Mouse (Mus musculus) frontal cortex, postnatal 25 days (tissue): ENCODE measurements at regions not wholly inside any gene's neighbourhood (a gene's known extent, or its start where the extent isn't known, plus 50 kb on each side); places are given as distances from the start of the nearest gene placed in this dataset.

Experiments
- DNase-seq, 2 experiments: peaks; one replicate each; pipeline ENCODE4 v3.0.0; 2022; ENCODE audit warnings: low spot score in 2 of 2

DNA sequence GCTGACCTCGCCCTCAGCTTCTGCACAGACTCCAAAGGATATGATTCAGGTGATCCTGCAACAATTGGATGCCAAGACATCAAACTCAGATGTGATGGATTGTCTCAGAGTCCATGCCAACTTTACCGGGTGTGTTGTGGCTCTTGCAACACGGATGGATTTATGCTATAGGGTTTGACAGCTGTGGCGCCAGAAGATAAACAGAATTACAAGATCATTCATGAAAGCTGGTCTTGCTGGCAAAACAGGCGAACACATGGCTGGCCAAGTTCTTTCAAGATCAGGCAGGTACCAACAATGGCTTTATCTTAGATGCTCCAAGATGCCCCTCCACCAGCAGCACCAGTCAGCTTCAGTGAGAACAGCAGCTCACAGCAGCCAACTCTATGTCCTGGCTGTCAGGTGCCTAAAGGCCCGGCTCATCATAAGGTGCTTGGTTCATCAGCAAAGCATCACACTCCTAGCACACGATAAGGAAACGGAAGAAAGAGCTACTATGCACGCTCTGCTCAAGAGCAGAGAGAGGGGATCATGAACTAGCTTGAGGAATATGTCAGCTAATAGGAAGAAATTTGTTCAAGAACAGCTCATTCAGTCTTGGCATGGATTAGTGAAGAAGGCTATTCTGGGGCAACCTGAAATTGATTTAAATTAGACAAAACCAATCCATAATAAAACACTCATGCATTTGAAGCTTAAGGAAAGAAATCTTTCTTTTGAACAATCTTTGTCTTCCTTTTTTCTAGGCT lies 229.9 kb upstream of the Map3k1 start:
- DNase-seq = no peak

DNA sequence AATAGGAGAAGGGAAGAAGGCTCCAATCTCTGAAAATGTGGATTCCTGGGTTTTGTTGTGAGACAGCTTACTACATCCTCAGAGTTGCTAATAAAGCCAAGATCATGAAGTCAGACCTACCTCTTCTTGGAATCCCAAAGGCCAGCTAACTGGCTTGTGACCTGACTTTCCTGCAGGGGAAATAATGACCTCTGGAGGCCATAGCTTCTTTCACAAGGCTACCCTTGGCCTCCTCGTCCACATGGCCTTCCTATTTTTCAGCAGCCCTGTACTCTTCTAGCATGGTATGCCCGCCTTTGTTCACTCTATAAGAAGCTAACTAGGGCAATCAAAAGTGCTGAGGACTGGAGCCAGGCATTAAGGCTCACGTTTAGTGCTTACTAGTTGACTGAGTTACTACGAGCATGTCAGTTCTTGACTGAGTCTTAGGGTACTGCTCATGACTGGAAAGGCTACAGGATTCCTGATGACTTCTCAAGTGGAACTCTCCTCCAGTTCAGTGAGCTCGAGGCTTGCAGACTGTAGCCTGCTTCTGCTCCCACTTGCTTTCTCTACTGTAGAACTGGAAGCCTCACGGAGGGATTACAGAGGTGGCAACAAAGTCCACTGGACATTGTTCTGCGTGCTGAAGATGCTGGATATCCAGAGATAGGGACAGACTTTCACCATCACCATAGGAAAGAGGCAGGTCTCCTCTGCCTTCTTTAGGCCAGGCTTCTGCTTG lies 230.8 kb upstream of the Map3k1 start:
- DNase-seq = no peak

DNA sequence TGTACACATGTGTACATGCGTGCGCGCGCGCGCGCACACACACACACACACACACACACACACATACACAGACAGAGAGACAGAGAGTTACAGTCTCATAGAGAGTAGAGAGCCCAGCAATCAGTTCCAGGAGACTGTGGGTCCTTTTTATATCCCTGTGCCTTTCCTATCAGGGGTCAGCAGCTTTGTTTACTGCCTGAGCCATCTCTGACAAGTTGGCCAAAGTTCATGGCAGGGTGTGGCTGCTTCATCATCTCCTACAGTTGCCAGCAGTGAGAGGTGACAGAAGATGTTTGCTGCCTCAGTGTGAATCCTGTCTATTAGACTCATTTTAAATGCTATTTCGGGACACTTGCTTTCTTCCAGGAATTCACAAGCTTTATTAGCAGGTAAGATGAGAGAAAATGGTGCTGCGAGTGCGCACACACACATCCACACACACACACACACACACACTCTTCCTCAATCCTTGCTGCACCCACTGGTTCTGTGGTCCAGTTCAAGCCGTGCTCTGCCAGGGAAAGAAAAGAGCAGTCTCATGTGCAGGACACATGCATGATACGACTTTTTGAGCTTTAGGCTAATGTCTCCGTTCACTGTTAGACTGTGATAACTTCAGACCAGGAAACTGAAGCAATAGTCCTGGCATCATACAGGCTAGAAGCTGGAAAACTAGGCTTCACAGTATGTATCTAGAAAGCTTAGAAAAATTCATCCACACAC lies 234.9 kb upstream of the Map3k1 start:
- DNase-seq = no peak

DNA sequence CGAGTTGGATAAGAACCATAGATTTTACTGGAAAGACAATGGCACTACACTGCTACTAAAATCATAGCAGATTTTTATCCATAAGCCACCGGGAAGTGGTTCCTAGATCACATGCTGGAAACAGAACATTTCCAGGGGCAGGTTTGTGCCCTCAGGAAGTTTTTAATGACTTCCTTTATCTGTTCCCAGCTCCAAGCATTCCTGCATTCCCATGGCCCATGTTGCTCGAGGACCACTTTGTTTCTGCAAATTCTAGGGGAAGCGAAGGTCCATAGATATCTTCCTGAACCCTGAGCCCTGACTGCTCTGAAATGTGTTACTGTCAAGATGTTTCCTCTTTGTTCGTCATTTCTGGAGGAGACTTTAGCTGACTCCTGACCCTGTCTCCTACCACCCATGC lies 235.6 kb upstream of the Map3k1 start:
- no peak for DNase-seq

DNA sequence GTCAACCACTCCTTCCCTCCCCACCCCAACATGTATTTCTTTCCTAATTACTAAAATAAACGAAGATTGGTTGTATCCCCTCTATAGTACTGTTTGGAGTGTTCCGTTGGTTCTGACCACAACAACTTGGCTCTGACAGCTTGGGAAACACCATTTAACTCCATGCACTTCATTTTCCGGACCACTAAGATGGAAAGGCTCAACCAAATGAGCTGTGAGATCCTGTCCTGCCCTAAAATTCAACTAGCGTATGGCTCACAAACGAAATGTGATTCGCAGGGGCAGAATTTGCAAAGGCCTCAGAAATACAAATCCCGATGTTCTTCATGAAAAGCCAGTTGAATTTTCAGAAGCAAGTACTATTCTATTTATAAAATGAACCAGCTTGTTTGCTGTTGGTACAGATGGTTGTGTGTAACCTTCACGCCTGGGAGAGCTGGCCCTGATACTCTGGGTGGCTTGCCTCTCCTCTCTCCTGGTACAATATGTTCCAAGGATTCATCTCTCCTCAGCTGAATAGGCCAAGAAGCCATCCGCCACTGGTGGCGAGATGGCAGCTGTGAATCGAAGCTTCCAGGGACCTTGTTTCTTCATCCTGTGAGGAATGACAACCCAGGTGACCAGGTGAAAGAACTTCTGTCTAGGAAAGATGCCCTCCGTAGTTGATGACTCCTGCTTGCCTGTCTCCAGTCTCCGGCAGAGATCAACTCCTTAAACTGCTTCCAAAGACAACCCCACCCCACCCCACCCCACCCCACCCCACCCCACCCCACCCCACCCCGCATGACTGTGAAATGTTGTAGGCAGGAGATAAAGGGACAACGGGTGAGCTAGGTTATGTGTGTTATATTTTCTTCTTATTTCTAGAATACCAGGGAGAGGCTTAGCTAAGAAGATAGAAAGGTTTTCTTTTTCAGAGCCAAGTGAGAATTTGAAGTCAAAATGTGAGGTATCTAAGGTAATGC lies 237.7 kb upstream of the Map3k1 start:
- no peak for DNase-seq

DNA sequence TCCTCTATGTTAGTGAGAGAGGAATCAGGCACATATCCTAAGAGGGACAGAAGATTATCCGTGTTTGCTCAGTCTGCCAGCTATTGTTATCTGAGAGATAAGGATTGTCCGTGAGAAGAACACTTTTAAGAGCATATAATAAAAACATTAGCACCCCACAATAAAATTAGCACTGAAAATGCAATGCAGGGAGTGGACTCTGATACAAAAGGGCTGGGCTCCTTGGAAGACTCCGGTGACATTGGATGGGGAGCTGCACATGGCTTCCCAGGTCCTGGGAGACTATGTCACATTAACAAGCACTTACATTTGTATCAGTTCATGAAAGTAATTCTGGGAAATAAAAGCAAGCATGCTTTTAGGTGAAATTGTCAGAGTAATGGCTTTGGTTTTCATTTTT lies 238.6 kb upstream of the Map3k1 start:
- no peak for DNase-seq

DNA sequence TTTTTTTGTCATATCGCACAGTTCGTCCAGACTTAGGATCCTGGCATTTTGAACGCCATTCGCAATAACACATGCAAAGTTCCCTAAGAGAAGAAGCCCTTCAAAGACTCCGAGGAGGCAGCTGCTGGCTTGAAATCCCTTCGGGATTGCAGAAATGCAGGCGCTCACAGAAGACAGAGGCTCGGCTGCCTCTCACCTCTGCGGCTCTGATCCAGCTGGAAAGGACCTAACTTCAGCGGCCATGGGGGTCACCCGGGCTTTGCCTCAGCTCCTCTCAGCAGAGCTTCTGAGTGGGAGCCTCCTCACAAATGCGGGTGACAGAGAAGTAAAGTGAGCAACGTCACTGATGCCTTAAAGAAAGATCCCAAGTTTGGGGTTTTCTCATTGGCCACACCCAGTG lies 239.1 kb upstream of the Map3k1 start:
- no peak for DNase-seq

DNA sequence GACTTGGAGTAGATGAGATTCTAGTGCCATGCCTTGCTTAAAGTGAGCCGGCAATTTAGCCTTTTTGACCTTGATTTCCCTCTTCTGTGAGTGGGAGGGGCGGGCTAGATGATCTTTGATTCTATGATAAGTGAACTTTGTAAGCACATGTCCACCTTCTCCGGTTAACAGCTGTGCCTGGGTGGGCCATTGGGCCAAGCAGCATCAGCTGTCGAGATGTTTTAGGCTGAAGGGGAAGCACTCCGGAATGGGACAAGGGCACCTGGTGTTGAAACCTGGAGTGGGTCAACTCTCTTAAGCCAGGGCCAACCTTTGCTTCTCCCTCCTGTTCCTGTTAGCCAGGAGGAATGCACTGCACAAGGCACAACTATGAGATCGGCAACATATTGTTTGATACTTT lies 239.5 kb upstream of the Map3k1 start:
- no peak for DNase-seq

DNA sequence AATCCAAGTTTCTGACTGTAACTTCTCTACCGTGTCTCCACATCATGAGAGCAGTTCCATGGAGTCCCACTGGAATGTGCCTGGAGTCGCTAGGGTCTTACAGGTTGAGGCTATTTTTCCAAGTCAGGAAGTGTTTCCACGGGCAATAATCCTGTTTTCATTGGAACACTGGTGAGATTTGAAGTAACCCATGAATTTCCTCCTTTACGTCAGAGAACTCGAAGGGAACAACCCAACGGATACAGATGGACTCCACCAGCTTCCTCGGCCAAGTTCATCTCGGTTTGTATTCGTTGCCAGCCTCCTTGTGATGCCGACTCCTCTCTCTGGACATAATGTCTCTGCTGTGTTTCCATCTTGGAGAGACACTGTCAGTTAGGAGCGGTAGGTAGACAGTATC lies 237.4 kb upstream of the Ankrd55 start:
- no peak for DNase-seq

DNA sequence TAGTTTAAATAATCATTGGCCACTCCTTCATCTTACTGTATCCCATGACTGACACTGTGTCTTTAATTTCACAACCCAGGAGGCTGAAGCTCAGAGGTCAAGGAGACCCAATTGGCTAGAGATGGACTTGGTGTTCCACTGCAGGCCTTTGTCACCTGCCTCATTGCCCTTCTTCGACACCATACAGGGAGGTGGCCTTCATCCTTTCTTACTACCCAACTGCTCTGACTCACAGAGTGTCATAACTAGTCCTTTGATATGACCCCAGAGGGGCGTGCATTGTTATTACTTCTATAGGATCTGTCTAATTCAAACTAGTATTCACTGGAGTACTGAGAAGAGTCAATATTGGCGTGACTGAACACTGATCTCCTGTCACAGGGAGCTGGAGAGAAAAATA lies 236.2 kb upstream of the Ankrd55 start:
- DNase-seq = no peak

DNA sequence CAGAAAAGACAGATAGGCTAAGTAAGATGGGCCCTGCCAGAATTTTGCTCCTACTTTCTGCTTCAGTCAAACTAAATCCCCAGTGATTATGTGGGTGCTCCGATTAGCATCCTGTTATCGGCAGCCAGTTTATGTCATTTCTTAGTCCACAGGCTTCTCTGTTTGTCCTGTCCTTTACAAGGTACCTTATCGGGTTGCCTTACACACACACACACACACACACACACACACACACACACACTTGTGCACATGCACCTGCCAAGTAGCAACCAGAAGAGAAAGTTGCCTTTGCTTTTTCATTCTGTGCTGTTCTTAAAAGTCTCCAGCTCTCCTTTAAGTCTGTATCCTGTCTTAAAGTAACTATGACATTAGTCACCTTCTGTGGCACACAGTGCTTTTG lies 235.8 kb upstream of the Ankrd55 start:
- no peak for DNase-seq

DNA sequence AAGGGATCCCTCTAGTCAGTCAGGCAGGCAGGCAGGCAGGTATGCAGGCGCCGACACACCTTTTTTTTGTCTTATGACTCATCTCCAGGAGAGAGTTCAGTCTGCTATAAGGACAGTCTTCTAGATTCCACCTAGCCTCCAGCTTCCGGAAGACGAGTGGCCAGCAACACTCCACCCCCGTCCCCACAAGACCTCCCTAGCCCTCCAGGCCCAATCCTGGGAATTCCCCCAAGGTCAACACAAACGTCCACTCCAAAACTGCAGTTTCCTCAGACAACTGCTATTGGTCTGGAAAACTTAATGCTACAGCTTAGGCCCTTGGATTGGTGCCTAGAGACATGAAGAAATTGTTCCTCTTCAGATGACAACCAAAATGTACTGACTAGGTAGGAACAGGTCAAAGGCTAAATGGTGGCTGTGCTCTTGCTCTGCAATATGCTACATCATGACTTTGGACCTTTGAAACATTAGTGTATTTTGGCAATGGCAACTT lies 233.3 kb upstream of the Ankrd55 start:
- no peak for DNase-seq

DNA sequence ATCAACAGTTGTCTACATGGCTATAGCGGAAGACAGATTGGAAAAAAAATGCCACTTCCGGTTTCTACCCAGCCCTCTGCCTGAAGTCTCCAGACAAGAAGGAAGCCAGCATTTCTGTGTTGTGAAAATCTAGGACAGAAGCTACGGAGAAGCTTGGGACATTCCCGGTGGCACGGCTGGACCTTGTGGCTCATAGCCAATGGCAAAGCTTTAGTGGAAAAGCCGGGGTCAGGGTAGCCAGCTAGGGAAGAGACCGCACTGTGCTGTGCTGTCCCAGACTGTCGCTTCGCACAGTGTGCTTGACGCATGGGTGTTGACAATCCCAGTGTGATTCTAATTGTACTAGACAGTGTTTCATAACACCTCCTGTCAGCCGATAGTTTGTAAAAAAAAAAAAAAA lies 230.0 kb upstream of the Ankrd55 start:
- DNase-seq = no peak

DNA sequence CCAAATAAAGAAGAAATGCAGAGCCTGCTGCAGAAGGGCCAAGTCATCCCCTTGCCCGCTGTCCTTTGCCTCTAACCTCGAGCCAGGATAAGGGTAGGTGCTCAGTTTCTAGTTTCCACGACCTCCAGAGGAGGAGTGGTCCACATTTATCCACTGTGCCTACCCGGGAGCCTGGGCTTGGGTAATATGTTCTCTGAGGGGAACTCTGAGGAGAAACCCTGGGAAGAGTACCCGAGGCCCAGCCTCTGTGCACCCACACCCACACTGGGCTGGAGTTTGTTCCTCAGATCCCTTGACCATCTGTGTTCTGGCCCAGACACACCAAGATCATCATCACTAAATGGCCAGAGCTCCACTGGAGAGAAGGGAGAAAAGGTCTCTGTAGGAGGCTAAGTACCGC lies 229.5 kb upstream of the Ankrd55 start:
- DNase-seq = no peak

DNA sequence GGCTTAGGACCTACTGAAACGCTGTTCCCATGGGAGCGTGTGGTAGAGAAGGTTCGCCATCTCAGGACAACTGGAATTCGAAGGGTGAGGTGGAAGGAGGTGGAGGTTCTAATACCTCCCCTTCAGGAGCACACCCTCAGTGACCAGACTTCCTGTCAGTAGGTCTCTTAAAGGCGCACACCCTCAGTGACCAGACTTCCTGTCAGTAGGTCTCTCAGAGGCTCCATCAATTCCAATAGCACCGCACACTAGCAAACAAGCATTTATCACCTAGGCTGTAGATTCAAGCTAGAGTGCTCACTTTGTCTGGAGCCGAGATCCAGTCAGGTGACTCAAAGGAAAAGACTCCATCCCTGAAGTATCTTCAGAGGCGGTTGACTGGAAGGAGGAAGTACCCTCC lies 226.2 kb upstream of the Ankrd55 start:
- DNase-seq = no peak

DNA sequence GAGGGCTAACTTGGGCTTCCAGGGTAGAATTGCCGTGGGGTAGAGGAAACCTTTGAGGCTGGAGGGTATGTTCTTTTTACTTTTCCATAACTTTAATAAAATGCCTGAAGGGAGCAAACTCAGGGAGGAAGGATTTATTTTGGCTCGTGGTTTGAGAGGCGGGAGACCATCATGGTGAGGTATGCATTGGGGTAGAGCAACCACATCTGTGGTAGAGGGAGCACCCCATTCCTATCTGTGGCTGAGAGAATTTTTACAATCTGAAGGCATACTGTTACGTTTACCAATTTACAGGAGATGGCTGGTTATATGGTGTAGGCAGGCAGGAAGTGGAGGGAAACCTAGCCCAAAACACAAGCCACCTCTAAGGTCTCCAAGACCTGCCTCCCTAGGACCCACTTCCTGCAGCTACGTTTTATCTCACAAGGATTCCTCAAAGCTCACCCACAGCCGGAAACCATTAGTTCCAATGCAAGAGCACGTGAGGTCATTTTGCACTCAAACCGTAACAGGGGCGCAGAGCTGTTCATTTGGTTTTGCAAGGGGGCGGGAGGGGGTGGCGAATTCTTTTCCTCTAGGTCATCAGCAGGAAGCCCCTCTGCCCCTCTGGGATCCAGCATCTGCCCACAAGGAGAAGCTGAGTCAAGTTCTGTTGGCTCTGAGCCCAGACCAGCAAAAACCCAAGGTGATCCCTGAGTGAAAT lies 224.7 kb upstream of the Ankrd55 start:
- DNase-seq = no peak

DNA sequence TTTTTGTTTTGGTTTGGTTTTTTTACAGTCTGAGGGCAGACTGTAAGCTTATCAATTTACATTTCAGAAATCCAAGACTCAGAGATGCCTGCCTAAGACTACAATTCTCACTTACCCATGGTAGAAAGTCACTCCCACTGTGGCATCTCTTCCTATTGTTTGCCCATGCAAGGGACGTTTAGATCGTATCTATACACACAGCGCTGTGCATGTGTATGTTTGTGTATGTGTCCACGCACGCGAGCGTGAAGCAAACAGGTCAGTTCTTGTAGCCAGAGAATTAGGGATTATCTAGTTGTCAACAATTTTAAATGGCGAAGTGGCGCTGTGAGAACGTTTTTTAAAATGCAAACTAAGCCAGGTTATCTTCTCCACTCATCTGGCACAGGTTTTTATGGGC lies 223.6 kb upstream of the Ankrd55 start:
- no peak for DNase-seq

DNA sequence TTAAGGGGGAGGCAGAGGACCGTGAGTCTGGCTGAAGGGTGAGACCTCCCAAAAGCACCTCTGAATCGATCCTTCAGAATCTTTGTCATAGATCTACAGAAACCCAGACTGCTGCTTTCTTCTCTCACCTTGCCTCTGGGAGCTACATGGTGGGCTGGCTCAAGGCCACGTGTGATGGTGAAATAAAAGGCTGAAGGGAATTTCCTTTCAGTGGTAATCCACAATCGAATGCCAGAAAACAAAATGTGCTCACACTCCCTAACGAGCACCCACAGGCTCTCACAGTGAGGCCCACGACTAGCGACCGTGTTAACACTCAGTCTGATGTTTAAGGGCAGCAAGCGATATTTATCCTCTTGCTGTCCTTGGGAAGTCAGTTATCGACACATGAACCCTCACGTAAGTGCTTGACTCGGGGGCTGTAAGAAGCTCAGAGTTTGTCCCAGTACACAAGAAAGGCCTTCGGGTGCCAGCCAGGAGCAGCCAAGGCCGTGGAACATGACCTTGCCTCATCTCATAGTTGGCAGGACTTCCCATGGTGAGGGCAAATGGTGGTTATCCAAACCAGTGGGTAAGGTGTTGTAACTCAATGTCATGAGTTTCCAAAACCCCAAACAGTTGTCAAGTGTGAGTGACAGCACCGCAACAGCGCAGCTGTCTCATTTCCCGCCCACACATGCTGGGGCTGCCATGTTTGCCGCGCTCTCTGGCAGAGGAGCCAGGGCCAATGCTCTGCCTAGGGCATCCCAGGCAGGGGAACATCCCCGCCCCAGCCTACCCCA lies 221.0 kb upstream of the Ankrd55 start:
- DNase-seq = no peak

DNA sequence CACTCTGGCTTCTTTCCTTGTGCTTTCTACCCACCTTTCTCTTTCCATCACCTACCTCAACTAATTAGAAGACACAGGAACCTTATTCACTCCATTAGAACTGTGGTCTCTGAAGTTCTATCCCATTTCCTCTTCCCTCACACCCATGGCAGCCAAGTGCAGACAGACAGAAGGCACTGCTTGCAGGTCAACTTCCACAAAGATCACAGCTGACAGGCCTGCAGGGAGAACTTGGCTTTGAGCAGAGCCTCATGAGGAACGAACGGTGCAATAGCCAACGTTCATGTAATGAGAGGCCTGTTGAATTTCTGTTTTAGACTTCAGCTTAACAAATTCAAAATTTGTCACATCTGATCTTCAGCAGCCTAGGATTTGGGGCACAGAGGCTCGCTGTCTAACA lies 217.5 kb upstream of the Ankrd55 start:
- DNase-seq = no peak
